Comparison of ENCODE assay signal across 8 mouse cellular contexts in the genomic region with DNA sequence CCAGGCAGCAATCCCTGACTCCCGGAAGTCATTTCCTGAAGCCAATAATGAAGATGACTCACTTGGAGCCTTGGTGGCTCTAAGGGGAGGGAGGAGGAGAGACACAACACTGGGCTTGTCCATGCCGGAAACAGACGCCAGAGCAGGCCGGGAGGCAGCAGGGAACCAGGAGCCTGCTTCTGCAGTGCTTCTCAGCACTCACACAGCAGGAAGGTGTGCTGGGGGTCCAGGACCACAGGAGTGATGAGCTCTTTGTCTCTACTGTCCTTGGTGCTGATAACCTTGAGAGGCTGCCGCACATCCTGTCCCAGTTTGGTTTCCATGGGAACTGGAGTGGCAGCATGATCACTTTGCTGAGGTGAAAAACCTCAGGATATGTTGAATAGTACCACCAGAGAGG. TPM values are rescaled to one million over a fixed set of nuclear protein-coding genes. Genes with fewer than 3 reads are reported as not detected.
A peak's percentile ranks its signal among the peaks of the same experiment; 100 is the strongest.
DNase-seq lines count a peak whose midpoint lies in the region; ATAC-seq and TF ChIP-seq lines count a peak whose summit lies in the region.

No protein-coding gene starts in this region.

- H3K27me3 ChIP-seq in forebrain, postnatal 0 days (ENCODE audit: insufficient read depth, low read length) = no peaks in the 10 kb centered on the region
- H3K27me3 ChIP-seq in forebrain, embryonic 10.5 days (ENCODE audit: poor library complexity, severe bottlenecking) = no peaks in the 10 kb centered on the region
- no peaks in the 10 kb centered on the region for H3K27me3 ChIP-seq in hindbrain, embryonic 11.5 days (ENCODE audit: control insufficient read depth, insufficient read depth, low read length)
- H3K27me3 ChIP-seq in midbrain, embryonic 16.5 days (ENCODE audit: control insufficient read depth, insufficient read depth, low read depth, low read length) = no peaks in the 10 kb centered on the region

- WGBS in forebrain, postnatal 0 days = 44% methylated on average over 5 of the region's 5 CpGs
- WGBS in forebrain, embryonic 10.5 days = 46% methylated on average over 5 of the region's 5 CpGs
- 45% methylated on average over 5 of the region's 5 CpGs for WGBS in hindbrain, embryonic 11.5 days
- WGBS in midbrain, embryonic 16.5 days = 34% methylated on average over 5 of the region's 5 CpGs

- peak; percentile 76 for ATAC-seq in forebrain, postnatal 0 days
- ATAC-seq in hindbrain, embryonic 11.5 days (ENCODE audit: low FRiP score) = no peak
- ATAC-seq in midbrain, embryonic 16.5 days = peak; percentile 80

- DNase-seq in forebrain, postnatal 0 days = peak; percentile 14
- no peak for DNase-seq in forebrain, embryonic 10.5 days (ENCODE audit: extremely low spot score, low spot score)
- DNase-seq in 3T3-L1 (ENCODE audit: low read depth, low spot score) = peak; percentile 30
- peak; percentile 59 to 75 for DNase-seq in cerebellum, adult 18-20 months
- DNase-seq in hindbrain, embryonic 11.5 days (ENCODE audit: low spot score) = peak; percentile 5
- DNase-seq in left cerebral cortex, postnatal 10 days (ENCODE audit: extremely low spot score in 1 of 2, low spot score in 2 of 2) = no peak
- no peak for DNase-seq in spleen, postnatal 10 days (ENCODE audit: low spot score in 2 of 2)

- TF ChIP-seq CTCF in forebrain, postnatal 0 days (IDR thresholded peaks at IDR 0.05; ENCODE audit: low read depth) = no peak

- H3K4me3 ChIP-seq in forebrain, postnatal 0 days (ENCODE audit: low read depth, low read length) = no peak overlapping the region
- no peak overlapping the region for H3K4me3 ChIP-seq in forebrain, embryonic 10.5 days
- H3K4me3 ChIP-seq in hindbrain, embryonic 11.5 days (ENCODE audit: low read depth, low read length) = no peak overlapping the region
- no peak overlapping the region for H3K4me3 ChIP-seq in midbrain, embryonic 16.5 days (ENCODE audit: low read depth, low read length)

- no peaks in the 10 kb centered on the region for H3K9me3 ChIP-seq in forebrain, postnatal 0 days (ENCODE audit: low read length)
- no peaks in the 10 kb centered on the region for H3K9me3 ChIP-seq in forebrain, embryonic 10.5 days
- no peaks in the 10 kb centered on the region for H3K9me3 ChIP-seq in hindbrain, embryonic 11.5 days (ENCODE audit: control insufficient read depth, low read length)
- no peaks in the 10 kb centered on the region for H3K9me3 ChIP-seq in midbrain, embryonic 16.5 days (replicated peaks; ENCODE audit: control insufficient read depth, low read length, poor library complexity, severe bottlenecking)

- no peaks in the 10 kb centered on the region for H3K4me1 ChIP-seq in forebrain, postnatal 0 days (ENCODE audit: insufficient read depth)
- peaks cover 12% of the 10 kb centered on the region for H3K4me1 ChIP-seq in forebrain, embryonic 10.5 days
- no peaks in the 10 kb centered on the region for H3K4me1 ChIP-seq in hindbrain, embryonic 11.5 days (replicated peaks; ENCODE audit: control insufficient read depth, insufficient read depth, low read length)
- H3K4me1 ChIP-seq in midbrain, embryonic 16.5 days (ENCODE audit: control insufficient read depth, insufficient read depth, low read length) = peaks cover 8% of the 10 kb centered on the region; the same call in 1 of the 2 replicates

- H3K27ac ChIP-seq in forebrain, postnatal 0 days (ENCODE audit: low read depth, low read length) = peak overlapping the region; percentile 40; the same call in 1 of the 2 replicates
- no peak overlapping the region for H3K27ac ChIP-seq in forebrain, embryonic 10.5 days
- no peak overlapping the region for H3K27ac ChIP-seq in hindbrain, embryonic 11.5 days (ENCODE audit: low read depth, low read length)
- H3K27ac ChIP-seq in midbrain, embryonic 16.5 days (ENCODE audit: low read length) = peak overlapping the region; percentile 81

- H3K4me2 ChIP-seq in forebrain, postnatal 0 days (ENCODE audit: low read depth) = no peak overlapping the region
- H3K4me2 ChIP-seq in hindbrain, embryonic 11.5 days (replicated peaks; ENCODE audit: low read depth, low read length) = no peak overlapping the region
- no peak overlapping the region for H3K4me2 ChIP-seq in midbrain, embryonic 16.5 days (ENCODE audit: low read length)

- intact Hi-C loops in left cerebral cortex, postnatal 10 days (cut with DNase I) = no loop called here

- H3K9ac ChIP-seq in forebrain, postnatal 0 days = no peak overlapping the region
- no peak overlapping the region for H3K9ac ChIP-seq in hindbrain, embryonic 11.5 days (ENCODE audit: low read depth, low read length)
- H3K9ac ChIP-seq in midbrain, embryonic 16.5 days (ENCODE audit: low read depth, low read length) = no peak overlapping the region

- H3K36me3 ChIP-seq in forebrain, postnatal 0 days (ENCODE audit: insufficient read depth) = no peaks in the 10 kb centered on the region
- H3K36me3 ChIP-seq in forebrain, embryonic 10.5 days (replicated peaks) = no peaks in the 10 kb centered on the region
- no peaks in the 10 kb centered on the region for H3K36me3 ChIP-seq in hindbrain, embryonic 11.5 days (ENCODE audit: control insufficient read depth, insufficient read depth, low read length)
- H3K36me3 ChIP-seq in midbrain, embryonic 16.5 days (ENCODE audit: control insufficient read depth, insufficient read depth, low read length) = no peaks in the 10 kb centered on the region

RNA-seq across cellular contexts. Expression of a gene that starts 51.5 kb away (rescaled TPM):
- 1.2 and 2.8 TPM in 2 replicates for total RNA-seq in forebrain, postnatal 0 days (2014; rRNA removed)
- polyA plus RNA-seq in forebrain, postnatal 0 days (2015; fragmentation: Nextera tagmentation; extraction: Ambion mirVana) = 0.45 and 0.88 TPM in 2 replicates
- polyA plus RNA-seq in forebrain, embryonic 10.5 days (2016; fragmentation: Nextera tagmentation; extraction: Ambion mirVana) = 0.34 and 0.73 TPM in 2 replicates
- 0.35 and 0.36 TPM in 2 replicates for polyA plus RNA-seq in hindbrain, embryonic 11.5 days (2014; fragmentation: Nextera tagmentation; extraction: Ambion mirVana)
- 1.7 and 2.6 TPM in 2 replicates for polyA plus RNA-seq in midbrain, embryonic 16.5 days (2015; fragmentation: Nextera tagmentation; extraction: Ambion mirVana)
- total RNA-seq in left cerebral cortex, postnatal 10 days (2021) = 1 to 10 TPM; 1.6 to 1.7 TPM

Comparison
In these comparisons a context has a peak if more than half of its experiments do, and no peak if none do; other contexts are left out.
1. DNase-seq: peak in forebrain, postnatal 0 days (single experiment), 3T3-L1 (single experiment), cerebellum, adult 18-20 months (2 of 2) and hindbrain, embryonic 11.5 days (single experiment); none in forebrain, embryonic 10.5 days (single experiment), left cerebral cortex, postnatal 10 days (0 of 2) and spleen, postnatal 10 days (0 of 2).
2. H3K27ac ChIP-seq: peak in forebrain, postnatal 0 days (single experiment) and midbrain, embryonic 16.5 days (single experiment); none in forebrain, embryonic 10.5 days (single experiment) and hindbrain, embryonic 11.5 days (single experiment).